ENCODE assay signal across 8 mouse cellular contexts in genomic region chr7:143444955-143445648, GRCm38 (mm10). TPM values are rescaled to one million over a fixed set of nuclear protein-coding genes. Genes with fewer than 3 reads are reported as not detected.
A peak's percentile ranks its signal among the peaks of the same experiment; 100 is the strongest.
DNase-seq lines count a peak whose midpoint lies in the region; ATAC-seq and TF ChIP-seq lines count a peak whose summit lies in the region.

No protein-coding gene starts in this region.

- peak overlapping the region; percentile 48 for H3K4me2 ChIP-seq in hindbrain, embryonic 11.5 days (replicated peaks; ENCODE audit: low read depth, low read length)

- no peaks in the 10 kb centered on the region for H3K9me3 ChIP-seq in ES-Bruce4 (replicated peaks; ENCODE audit: control insufficient read depth, insufficient read depth, low read length, poor library complexity, severe bottlenecking)
- no peaks in the 10 kb centered on the region for H3K9me3 ChIP-seq in hindbrain, embryonic 11.5 days (ENCODE audit: control insufficient read depth, low read length)
- no peaks in the 10 kb centered on the region for H3K9me3 ChIP-seq in midbrain, embryonic 10.5 days (replicated peaks)

- peak overlapping the region; percentile 62 for H3K4me3 ChIP-seq in ES-Bruce4 (ENCODE audit: low read depth, low read length)
- peak overlapping the region; percentile 30 for H3K4me3 ChIP-seq in hindbrain, embryonic 11.5 days (ENCODE audit: low read depth, low read length)
- H3K4me3 ChIP-seq in midbrain, embryonic 10.5 days: peak overlapping the region; percentile 54

- peak; percentile 73 for ATAC-seq in hindbrain, embryonic 11.5 days (ENCODE audit: low FRiP score)

- TF ChIP-seq EP300 in ES-Bruce4 (IDR thresholded peaks at IDR 0.05; ENCODE audit: insufficient read depth, low read depth, low read length): no peak

- WGBS in hindbrain, embryonic 11.5 days: 2% methylated on average over 54 of the region's 55 CpGs
- WGBS in midbrain, embryonic 10.5 days: 2% methylated on average over 55 of the region's 55 CpGs

- no peak for TF ChIP-seq POLR2A in ES-Bruce4 (IDR thresholded peaks at IDR 0.05; ENCODE audit: insufficient read depth, low read length)

- no peaks in the 10 kb centered on the region for H3K4me1 ChIP-seq in ES-Bruce4 (ENCODE audit: control insufficient read depth, insufficient read depth, low read length)
- H3K4me1 ChIP-seq in hindbrain, embryonic 11.5 days (replicated peaks; ENCODE audit: control insufficient read depth, insufficient read depth, low read length): no peaks in the 10 kb centered on the region; the same call in 1 of the 2 replicates
- H3K4me1 ChIP-seq in midbrain, embryonic 10.5 days: peaks cover 68% of the 10 kb centered on the region

- H3K27ac ChIP-seq in ES-Bruce4 (ENCODE audit: insufficient read depth, low read length): no peak overlapping the region
- peak overlapping the region; percentile 88 for H3K27ac ChIP-seq in hindbrain, embryonic 11.5 days (ENCODE audit: low read depth, low read length)
- peak overlapping the region; percentile 90 for H3K27ac ChIP-seq in midbrain, embryonic 10.5 days (replicated peaks)

- H3K27me3 ChIP-seq in ES-Bruce4 (ENCODE audit: control insufficient read depth, insufficient read depth, low read length, poor library complexity, severe bottlenecking): peaks cover 26% of the 10 kb centered on the region
- peaks cover 10% of the 10 kb centered on the region for H3K27me3 ChIP-seq in hindbrain, embryonic 11.5 days (ENCODE audit: control insufficient read depth, insufficient read depth, low read length)
- peaks cover 98% of the 10 kb centered on the region for H3K27me3 ChIP-seq in midbrain, embryonic 10.5 days (ENCODE audit: low read depth, poor library complexity, severe bottlenecking)

- no peaks in the 10 kb centered on the region for H3K36me3 ChIP-seq in ES-Bruce4 (ENCODE audit: control insufficient read depth, insufficient read depth, low read length, poor library complexity, severe bottlenecking)
- no peaks in the 10 kb centered on the region for H3K36me3 ChIP-seq in hindbrain, embryonic 11.5 days (ENCODE audit: control insufficient read depth, insufficient read depth, low read length)
- H3K36me3 ChIP-seq in midbrain, embryonic 10.5 days: no peaks in the 10 kb centered on the region

- DNase-seq in embryo, embryonic 10.5 days (ENCODE audit: low spot score): peak; percentile 63
- DNase-seq in embryo, embryonic 10 days (ENCODE audit: low spot score): no peak
- DNase-seq in hindbrain, embryonic 11.5 days (ENCODE audit: low spot score): peak; percentile 68
- DNase-seq in midbrain, embryonic 10.5 days (ENCODE audit: low spot score): peak; percentile 54
- DNase-seq in right cerebral cortex, postnatal 25 days: no peak
- DNase-seq in spleen, postnatal 10 days (ENCODE audit: low spot score in 2 of 2): no peak
- no peak for DNase-seq in cerebellum, adult 9-11 months

- peak overlapping the region; percentile 49 for H3K9ac ChIP-seq in ES-Bruce4 (ENCODE audit: low read depth, poor library complexity, severe bottlenecking)
- H3K9ac ChIP-seq in hindbrain, embryonic 11.5 days (ENCODE audit: low read depth, low read length): peak overlapping the region; percentile 72

- TF ChIP-seq CTCF in ES-Bruce4 (IDR thresholded peaks at IDR 0.05; ENCODE audit: low read depth, low read length): no peak

RNA-seq across cellular contexts. Expression of gene Cdkn1c, which starts 15.7 kb away (rescaled TPM):
- 23.4 and 24.2 TPM in 2 replicates for polyA plus RNA-seq in ES-Bruce4 (2011; ENCODE audit: insufficient read depth, insufficient read length, low read depth, missing spikeins)
- polyA plus RNA-seq in hindbrain, embryonic 11.5 days (2014; fragmentation: Nextera tagmentation; extraction: Ambion mirVana): 942 and 1,091 TPM in 2 replicates
- 329 and 443 TPM in 2 replicates for polyA plus RNA-seq in midbrain, embryonic 10.5 days (2016; fragmentation: Nextera tagmentation; extraction: Ambion mirVana)

RNA-seq across cellular contexts. Expression of gene Slc22a18, which starts 28.4 kb away (rescaled TPM):
- polyA plus RNA-seq in ES-Bruce4 (2011; ENCODE audit: insufficient read depth, insufficient read length, low read depth, missing spikeins): 4.5 and 5.0 TPM in 2 replicates
- 0.14 and 0.71 TPM in 2 replicates for polyA plus RNA-seq in hindbrain, embryonic 11.5 days (2014; fragmentation: Nextera tagmentation; extraction: Ambion mirVana)
- 0.17 and 0.20 TPM in 2 replicates for polyA plus RNA-seq in midbrain, embryonic 10.5 days (2016; fragmentation: Nextera tagmentation; extraction: Ambion mirVana)

RNA-seq across cellular contexts. Expression of gene Phlda2, which starts 57.8 kb away (rescaled TPM):
- polyA plus RNA-seq in ES-Bruce4 (2011; ENCODE audit: insufficient read depth, insufficient read length, low read depth, missing spikeins): 43.1 and 44.9 TPM in 2 replicates
- 1.3 and 2.1 TPM in 2 replicates for polyA plus RNA-seq in hindbrain, embryonic 11.5 days (2014; fragmentation: Nextera tagmentation; extraction: Ambion mirVana)
- 0.43 and 0.96 TPM in 2 replicates for polyA plus RNA-seq in midbrain, embryonic 10.5 days (2016; fragmentation: Nextera tagmentation; extraction: Ambion mirVana)

Comparison
In these comparisons a context has a peak if more than half of its experiments do, and no peak if none do; other contexts are left out.
1. DNase-seq: peak in embryo, embryonic 10.5 days (single experiment), hindbrain, embryonic 11.5 days (single experiment) and midbrain, embryonic 10.5 days (single experiment); none in embryo, embryonic 10 days (single experiment), right cerebral cortex, postnatal 25 days (single experiment), spleen, postnatal 10 days (0 of 2) and cerebellum, adult 9-11 months (single experiment).
2. RNA of gene Cdkn1c, which starts 15.7 kb away (polyA plus RNA-seq): 942 to 1,091 TPM in hindbrain, embryonic 11.5 days and 329 to 443 TPM in midbrain, embryonic 10.5 days; 23.4 to 24.2 TPM in ES-Bruce4; every median in the first group is over 10 times any median in the second.
3. RNA of gene Phlda2, which starts 57.8 kb away (polyA plus RNA-seq): 43.1 to 44.9 TPM in ES-Bruce4; 1.3 to 2.1 TPM in hindbrain, embryonic 11.5 days and 0.43 to 0.96 TPM in midbrain, embryonic 10.5 days; every median in the first group is over 10 times any median in the second.
4. Peak in every context shown above with its lines, with median percentiles within 50 percentile points of each other: H3K4me3 ChIP-seq.